11 mouse cellular contexts compared by ENCODE assay signal in the genomic region with DNA sequence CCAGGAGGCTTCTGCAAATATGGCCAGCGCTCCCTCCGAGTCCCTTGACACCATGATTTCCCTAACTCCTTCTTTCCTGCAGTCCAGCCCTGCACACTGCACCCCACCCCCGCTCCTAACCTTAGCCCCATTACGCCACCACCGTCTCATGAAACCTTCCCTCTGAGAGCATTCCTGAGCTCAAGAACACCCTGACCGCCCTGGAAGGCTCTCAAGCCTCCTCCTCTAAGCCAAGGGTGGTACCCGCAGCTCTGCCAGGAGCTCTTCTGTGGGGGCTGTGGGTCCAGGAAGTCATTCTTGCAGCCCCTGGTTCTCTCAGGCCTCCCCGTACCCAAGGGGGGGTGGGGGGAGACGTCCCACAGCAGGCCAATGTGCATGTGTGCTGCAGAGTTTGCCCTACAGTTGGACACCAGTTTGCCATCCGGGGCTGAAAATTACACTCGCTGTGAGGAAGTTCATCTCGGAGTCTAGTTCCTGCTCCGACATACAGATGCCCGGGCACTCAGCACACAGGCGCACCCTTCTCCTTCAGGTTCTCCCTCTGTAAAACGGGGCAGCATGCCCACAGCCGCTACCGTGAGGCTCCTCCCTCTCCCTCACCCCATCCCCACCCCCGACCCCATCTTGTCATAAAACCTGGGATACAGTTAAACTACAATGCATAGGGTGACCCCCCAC. TPM values are rescaled to one million over a fixed set of nuclear protein-coding genes. Genes with fewer than 3 reads are reported as not detected.
DNase-seq lines count a peak whose midpoint lies in the region; ATAC-seq lines count a peak whose summit lies in the region.
"Had no signal": no experiment of that assay in that cellular context is flagged by ENCODE, and none has a peak within 500 bp of the region (broad histone marks: within the 10 kb centered on the region; RNA-seq: fewer than 3 reads in every experiment).

No protein-coding gene starts in this region.

- H3K4me3 ChIP-seq in midbrain, embryonic 10.5 days: no peak overlapping the region
- H3K4me3 ChIP-seq in midbrain, embryonic 15.5 days: no peak overlapping the region
- H3K4me3 ChIP-seq in stomach, embryonic 16.5 days (replicated peaks; ENCODE audit: low read length): no peak overlapping the region
- H3K4me3 ChIP-seq: forebrain, embryonic 13.5 days had no signal

- no peaks in the 10 kb centered on the region for H3K9me3 ChIP-seq in midbrain, embryonic 10.5 days (replicated peaks)
- no peaks in the 10 kb centered on the region for H3K9me3 ChIP-seq in midbrain, embryonic 15.5 days
- no peaks in the 10 kb centered on the region for H3K9me3 ChIP-seq in stomach, embryonic 16.5 days (replicated peaks; ENCODE audit: control insufficient read depth, low read length)
- H3K9me3 ChIP-seq: forebrain, embryonic 13.5 days had no signal

- peak; percentile 54 for DNase-seq in adrenal gland, adult 2 months
- DNase-seq in adrenal gland, postnatal 4 days (ENCODE audit: low spot score in 2 of 2): no peak
- no peak for DNase-seq in midbrain, embryonic 10.5 days (ENCODE audit: low spot score)
- peak; percentile 62 to 71 for DNase-seq in kidney, postnatal 36 days
- DNase-seq in layer of hippocampus, adult 8-10 months (ENCODE audit: low spot score in 2 of 2): no peak
- no peak for DNase-seq in left cerebral cortex, postnatal 25 days (ENCODE audit: low spot score in 2 of 2)
- DNase-seq: cerebellum, postnatal 36 days; liver, postnatal 0 days had no signal

- WGBS in midbrain, embryonic 10.5 days: 89% methylated on average over 19 of the region's 19 CpGs
- WGBS in midbrain, embryonic 15.5 days: 87% methylated on average over 19 of the region's 19 CpGs
- 74% methylated on average over 19 of the region's 19 CpGs for WGBS in stomach, embryonic 16.5 days

- H3K27me3 ChIP-seq in midbrain, embryonic 10.5 days (ENCODE audit: low read depth, poor library complexity, severe bottlenecking): peaks cover 14% of the 10 kb centered on the region
- H3K27me3 ChIP-seq in midbrain, embryonic 15.5 days (replicated peaks): no peaks in the 10 kb centered on the region
- no peaks in the 10 kb centered on the region for H3K27me3 ChIP-seq in stomach, embryonic 16.5 days (ENCODE audit: control insufficient read depth, insufficient read depth, low read length)
- H3K27me3 ChIP-seq: forebrain, embryonic 13.5 days had no signal

- peak overlapping the region; percentile 23; the same call in 1 of the 2 replicates for H3K27ac ChIP-seq in midbrain, embryonic 10.5 days (replicated peaks)
- H3K27ac ChIP-seq in midbrain, embryonic 15.5 days: no peak overlapping the region
- H3K27ac ChIP-seq in stomach, embryonic 16.5 days (ENCODE audit: low read length): peak overlapping the region; percentile 53
- H3K27ac ChIP-seq: forebrain, embryonic 13.5 days had no signal

- no peaks in the 10 kb centered on the region for H3K36me3 ChIP-seq in midbrain, embryonic 10.5 days
- H3K36me3 ChIP-seq in midbrain, embryonic 15.5 days (replicated peaks): no peaks in the 10 kb centered on the region
- H3K36me3 ChIP-seq in stomach, embryonic 16.5 days (ENCODE audit: control insufficient read depth, insufficient read depth, low read length): no peaks in the 10 kb centered on the region

- intact Hi-C loops in left cerebral cortex, postnatal 25 days (cut with DNase I): no loop called here

- H3K9ac ChIP-seq in midbrain, embryonic 15.5 days: no peak overlapping the region
- H3K9ac ChIP-seq in stomach, embryonic 16.5 days (ENCODE audit: low read length): no peak overlapping the region
- H3K9ac ChIP-seq: forebrain, embryonic 13.5 days; liver, postnatal 0 days had no signal

- no peak overlapping the region for H3K4me2 ChIP-seq in midbrain, embryonic 15.5 days
- no peak overlapping the region for H3K4me2 ChIP-seq in stomach, embryonic 16.5 days (ENCODE audit: low read depth, low read length)
- H3K4me2 ChIP-seq: forebrain, embryonic 13.5 days had no signal

- no peak for ATAC-seq in midbrain, embryonic 15.5 days (replicated peaks)
- peak; percentile 31; the same call in 1 of the 2 replicates for ATAC-seq in stomach, embryonic 16.5 days (ENCODE audit: insufficient read depth, low FRiP score)
- ATAC-seq: forebrain, embryonic 13.5 days; liver, postnatal 0 days had no signal

- H3K4me1 ChIP-seq in midbrain, embryonic 10.5 days: peaks cover 21% of the 10 kb centered on the region
- no peaks in the 10 kb centered on the region for H3K4me1 ChIP-seq in midbrain, embryonic 15.5 days
- peaks cover 7% of the 10 kb centered on the region for H3K4me1 ChIP-seq in stomach, embryonic 16.5 days (ENCODE audit: control insufficient read depth, insufficient read depth, low read length)

RNA-seq across cellular contexts. Expression of a gene that starts 57.0 kb away (rescaled TPM):
- total RNA-seq in adrenal gland, adult 2 months (2021): 100 to 1,000 TPM; 260 to 455 TPM
- polyA plus RNA-seq in adrenal gland, adult 2 months (2012; rRNA removed): 293 and 303 TPM in 2 replicates
- 100 to 1,000 TPM; 580 to 619 TPM for total RNA-seq in adrenal gland, postnatal 4 days (2021)
- 113 and 146 TPM in 2 replicates for polyA plus RNA-seq in midbrain, embryonic 10.5 days (2016; fragmentation: Nextera tagmentation; extraction: Ambion mirVana)
- polyA plus RNA-seq in midbrain, embryonic 15.5 days (2015; fragmentation: Nextera tagmentation; extraction: Ambion mirVana): 90.6 and 102 TPM in 2 replicates
- 207 and 211 TPM in 2 replicates for polyA plus RNA-seq in stomach, embryonic 16.5 days (2015; fragmentation: Nextera tagmentation; extraction: Ambion mirVana)
- 10 to 100 TPM; 34.9 to 38.4 (median 36.1) TPM for total RNA-seq in layer of hippocampus, adult 8-10 months (2022)
- 10 to 100 TPM; 55.5 to 63.1 TPM for total RNA-seq in left cerebral cortex, postnatal 25 days (2021)

RNA-seq across cellular contexts. Expression of a gene that starts 57.1 kb away (rescaled TPM):
- 100 to 1,000 TPM; 127 to 193 TPM for total RNA-seq in adrenal gland, adult 2 months (2021)
- polyA plus RNA-seq in adrenal gland, adult 2 months (2012; rRNA removed): 114 and 115 TPM in 2 replicates
- 100 to 1,000 TPM; 299 to 331 TPM for total RNA-seq in adrenal gland, postnatal 4 days (2021)
- polyA plus RNA-seq in midbrain, embryonic 10.5 days (2016; fragmentation: Nextera tagmentation; extraction: Ambion mirVana): 43.7 and 53.1 TPM in 2 replicates
- 43.7 and 47.5 TPM in 2 replicates for polyA plus RNA-seq in midbrain, embryonic 15.5 days (2015; fragmentation: Nextera tagmentation; extraction: Ambion mirVana)
- 57.3 and 65.2 TPM in 2 replicates for polyA plus RNA-seq in stomach, embryonic 16.5 days (2015; fragmentation: Nextera tagmentation; extraction: Ambion mirVana)
- 10 to 100 TPM; 39.6 to 55.5 (median 43.9) TPM for total RNA-seq in layer of hippocampus, adult 8-10 months (2022)
- total RNA-seq in left cerebral cortex, postnatal 25 days (2021): 10 to 100 TPM; 47.5 to 52.4 TPM

Comparison
In these comparisons a context has a peak if more than half of its experiments do, and no peak if none do; other contexts are left out.
1. DNase-seq: peak in adrenal gland, adult 2 months (single experiment) and kidney, postnatal 36 days (2 of 2); none in adrenal gland, postnatal 4 days (0 of 2), midbrain, embryonic 10.5 days (single experiment), layer of hippocampus, adult 8-10 months (0 of 2) and left cerebral cortex, postnatal 25 days (0 of 2).
2. RNA of a gene that starts 57.0 kb away (total RNA-seq): 580 to 619 TPM in adrenal gland, postnatal 4 days and 260 to 455 TPM in adrenal gland, adult 2 months; 55.5 to 63.1 TPM in left cerebral cortex, postnatal 25 days and 34.9 to 38.4 TPM in layer of hippocampus, adult 8-10 months; every median in the first group is over 4 times any median in the second.